Mouse (Mus musculus): ENCODE results near the gene Snurf.

GRCm38 (mm10) chr7:60007727-60008360, 3.0 kb upstream of the Snurf start:
- TF ChIP-seq CTCF (IDR thresholded peaks at IDR 0.05; ENCODE audit: low read depth, low read length) (no peak), POLR2A (IDR thresholded peaks at IDR 0.05; ENCODE audit: insufficient read depth, low read length) (no peak)

Measured in ES-Bruce4 (cell line).